ENCODE assay signal across 8 mouse cellular contexts in genomic region chr3:101372345-101372980, GRCm38 (mm10). TPM values are rescaled to one million over a fixed set of nuclear protein-coding genes. Genes with fewer than 3 reads are reported as not detected.
A peak's percentile ranks its signal among the peaks of the same experiment; 100 is the strongest.
DNase-seq lines count a peak whose midpoint lies in the region; ATAC-seq and TF ChIP-seq lines count a peak whose summit lies in the region.

No protein-coding gene starts in this region.

- no peak for TF ChIP-seq EP300 in liver, postnatal 0 days (IDR thresholded peaks at IDR 0.05; ENCODE audit: low read depth)

- no peak for TF ChIP-seq POLR2A in embryonic fibroblast, embryonic 13.5 days (IDR thresholded peaks at IDR 0.05; ENCODE audit: low read depth, low read length)

- peak overlapping the region; percentile 36; the same call in 1 of the 2 replicates for H3K4me2 ChIP-seq in liver, postnatal 0 days (ENCODE audit: low read depth, low read length)
- H3K4me2 ChIP-seq in forebrain, embryonic 12.5 days, result no peak overlapping the region; the same call in 1 of the 2 replicates

- H3K4me3 ChIP-seq in embryonic fibroblast, embryonic 13.5 days (ENCODE audit: insufficient read depth, low read length), result no peak overlapping the region
- H3K4me3 ChIP-seq in liver, postnatal 0 days (ENCODE audit: low read depth, low read length), result no peak overlapping the region
- H3K4me3 ChIP-seq in forebrain, embryonic 12.5 days (replicated peaks), result no peak overlapping the region

- peak; percentile 51 for ATAC-seq in liver, postnatal 0 days
- ATAC-seq in forebrain, embryonic 12.5 days (ENCODE audit: low FRiP score), result no peak

- no peaks in the 10 kb centered on the region for H3K36me3 ChIP-seq in liver, postnatal 0 days (replicated peaks; ENCODE audit: insufficient read depth, low read length)
- no peaks in the 10 kb centered on the region for H3K36me3 ChIP-seq in forebrain, embryonic 12.5 days (replicated peaks)

- peaks cover 4% of the 10 kb centered on the region; the same call in 1 of the 2 replicates for H3K4me1 ChIP-seq in embryonic fibroblast, embryonic 13.5 days (ENCODE audit: control insufficient read depth, insufficient read depth, low read length)
- H3K4me1 ChIP-seq in liver, postnatal 0 days (ENCODE audit: insufficient read depth), result peaks cover 14% of the 10 kb centered on the region
- 0 out of 2 replicates have a peak, but pooled peaks cover 2% of the 10 kb centered on the region for H3K4me1 ChIP-seq in forebrain, embryonic 12.5 days

- H3K9ac ChIP-seq in liver, postnatal 0 days (replicated peaks), result no peak overlapping the region
- no peak overlapping the region for H3K9ac ChIP-seq in forebrain, embryonic 12.5 days

- no peak overlapping the region for H3K27ac ChIP-seq in embryonic fibroblast, embryonic 13.5 days (ENCODE audit: insufficient read depth, low read length)
- H3K27ac ChIP-seq in liver, postnatal 0 days (ENCODE audit: low read depth), result no peak overlapping the region
- no peak overlapping the region for H3K27ac ChIP-seq in forebrain, embryonic 12.5 days

- H3K27me3 ChIP-seq in liver, postnatal 0 days (ENCODE audit: insufficient read depth, low read length), result peaks cover 9% of the 10 kb centered on the region
- H3K27me3 ChIP-seq in forebrain, embryonic 12.5 days, result peaks cover 20% of the 10 kb centered on the region

- TF ChIP-seq CTCF in embryonic fibroblast, embryonic 13.5 days (IDR thresholded peaks at IDR 0.05; ENCODE audit: borderline replicate concordance, insufficient read depth, low read length), result peak; percentile 54; the same call in 1 of the 2 replicates
- peak; percentile 88 for TF ChIP-seq CTCF in liver, postnatal 0 days (IDR thresholded peaks at IDR 0.05; ENCODE audit: low read depth)

- WGBS in liver, postnatal 0 days (ENCODE audit: insufficient replicate concordance), result 32% methylated on average over 13 of the region's 13 CpGs
- 39% methylated on average over 13 of the region's 13 CpGs for WGBS in forebrain, embryonic 12.5 days

- DNase-seq in layer of hippocampus, adult 11-12 months (ENCODE audit: low spot score), result peak; percentile 75
- no peak for DNase-seq in layer of hippocampus, adult 9-10 months (ENCODE audit: low spot score)
- peak; percentile 77 for DNase-seq in adrenal gland, postnatal 10 days
- DNase-seq in kidney, postnatal 14 days, result peak; percentile 70
- peak; percentile 73 for DNase-seq in liver, postnatal 0 days
- peak; percentile 55 for DNase-seq in spleen, adult 12 weeks (ENCODE audit: low spot score)

- no peaks in the 10 kb centered on the region for H3K9me3 ChIP-seq in liver, postnatal 0 days (ENCODE audit: low read length)
- H3K9me3 ChIP-seq in forebrain, embryonic 12.5 days, result no peaks in the 10 kb centered on the region

RNA-seq across cellular contexts. Expression of gene Igsf3, which starts 4.4 kb away (rescaled TPM):
- total RNA-seq in adrenal gland, postnatal 10 days (2021), result 10 to 100 TPM in 1 of 2 experiments, 1 to 10 TPM in 1; 8.1 to 10.1 TPM
- polyA plus RNA-seq in embryonic fibroblast, embryonic 13.5 days (2011; ENCODE audit: insufficient read length, low read depth, missing spikeins), result 16.5 and 24.9 TPM in 2 replicates
- polyA plus RNA-seq in liver, postnatal 0 days (2015; fragmentation: Nextera tagmentation; extraction: Ambion mirVana), result 1.7 and 1.9 TPM in 2 replicates
- 27.8 and 29.0 TPM in 2 replicates for polyA plus RNA-seq in forebrain, embryonic 12.5 days (2016; fragmentation: Nextera tagmentation; extraction: Ambion mirVana)
